Mouse (Mus musculus): ENCODE measurements at regions not wholly inside any gene's neighbourhood (a gene's known extent, or its start where the extent isn't known, plus 50 kb on each side); places are given as distances from the start of the nearest gene placed in this dataset.

DNA sequence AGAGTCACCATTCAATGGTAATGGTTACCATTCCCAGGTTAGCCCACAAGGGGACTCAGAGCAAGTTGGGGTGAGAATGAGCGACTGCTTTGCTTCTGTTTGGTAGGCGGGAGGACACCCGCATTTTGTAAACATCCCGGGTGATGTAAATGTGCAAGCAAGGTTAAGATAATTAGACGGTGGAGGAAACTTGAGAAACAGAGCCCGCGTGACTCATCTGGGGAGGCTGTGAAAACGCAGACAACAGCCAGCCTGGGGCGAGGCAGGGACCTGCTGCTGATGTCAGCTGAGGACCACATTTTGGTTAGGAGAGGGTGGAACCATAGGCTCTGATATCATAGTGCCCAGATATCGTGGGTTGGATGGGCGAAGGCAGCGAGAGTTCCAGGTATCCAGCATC lies 52.6 kb upstream of the Zbtb40 start:
- no peak for DNase-seq (ENCODE audit: low read depth)

DNA sequence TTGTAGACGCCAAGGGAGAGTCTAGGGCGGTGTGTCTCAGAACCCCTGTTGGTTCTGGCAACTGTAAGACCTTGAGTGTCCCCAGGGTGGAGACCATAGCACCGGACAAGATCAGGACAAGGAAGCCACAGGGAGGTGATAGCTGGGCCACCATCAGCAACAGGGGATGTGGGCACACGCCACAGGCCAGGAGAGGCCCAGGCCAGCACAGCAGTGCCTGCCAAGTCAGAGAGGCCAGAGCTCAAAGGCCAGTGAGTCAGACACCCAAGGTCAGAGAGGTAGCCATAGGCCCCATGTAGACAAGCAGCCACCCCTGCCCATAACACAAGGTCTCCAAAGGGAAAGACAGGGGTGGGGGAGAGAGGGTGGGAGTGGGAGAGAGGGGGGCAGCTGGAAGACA lies 52.2 kb upstream of the Zbtb40 start:
- DNase-seq (ENCODE audit: low read depth), result no peak

Data from gonadal fat pad, adult 2 months (tissue).